Mouse (Mus musculus) lung, adult 2 months (tissue): Measurements from ENCODE around the gene Rpl36al.

Experiments used
- CTCF ChIP-seq: fragments of 200-500 bp; IDR thresholded peaks from 2 replicates; pipeline ENCODE4 v1.5.1; 2011; ENCODE audit warnings: mild to moderate bottlenecking, low read length, control low read depth; ENCODE audit not compliant: insufficient read depth
- POLR2A ChIP-seq: fragments of 200-500 bp; IDR thresholded peaks from 2 replicates; pipeline ENCODE4 v1.6.1; 2011; ENCODE audit warnings: low read depth, mild to moderate bottlenecking, control low read depth, low read length, borderline replicate concordance; ENCODE audit errors: extremely low read depth

- no peak for TF ChIP-seq CTCF
- no peak for TF ChIP-seq POLR2A
These were observed 15.1 kb upstream of the Rpl36al start for GRCm38 (mm10) chr12:69198985-69199384.
